In genomic region chr7:123642596-123642995, GRCm38 (mm10) we compare ENCODE assay signal across 28 mouse cellular contexts.
A peak's percentile ranks its signal among the peaks of the same experiment; 100 is the strongest.
DNase-seq lines count a peak whose midpoint lies in the region; ATAC-seq and TF ChIP-seq lines count a peak whose summit lies in the region.
"Had no signal": no experiment of that assay in that cellular context is flagged by ENCODE, and none has a peak within 500 bp of the region (broad histone marks: within the 10 kb centered on the region; RNA-seq: fewer than 3 reads in every experiment).

No protein-coding gene starts in this region.

- no peak overlapping the region for H3K4me2 ChIP-seq in midbrain, embryonic 14.5 days (ENCODE audit: low read length)
- H3K4me2 ChIP-seq: embryonic facial prominence, embryonic 13.5 days; forebrain, embryonic 13.5 days; liver, embryonic 12.5 days had no signal

- intact Hi-C loops in left cerebral cortex, postnatal 4 days (cut with DNase I), result no loop called here

- TF ChIP-seq POLR2A in kidney, adult 2 months (IDR thresholded peaks at IDR 0.05; ENCODE audit: low read depth, low read length), result no peak

- no peaks in the 10 kb centered on the region for H3K36me3 ChIP-seq in kidney, adult 2 months (ENCODE audit: control insufficient read depth, insufficient read depth, low read length)
- H3K36me3 ChIP-seq in midbrain, embryonic 14.5 days (ENCODE audit: control insufficient read depth, insufficient read depth, low read length), result no peaks in the 10 kb centered on the region
- H3K36me3 ChIP-seq in midbrain, embryonic 10.5 days, result no peaks in the 10 kb centered on the region
- H3K36me3 ChIP-seq: embryonic facial prominence, embryonic 13.5 days; heart, embryonic 10.5 days; liver, embryonic 12.5 days had no signal

- H3K27me3 ChIP-seq in kidney, adult 2 months (replicated peaks; ENCODE audit: control insufficient read depth, insufficient read depth, low read length), result no peaks in the 10 kb centered on the region
- no peaks in the 10 kb centered on the region for H3K27me3 ChIP-seq in midbrain, embryonic 14.5 days (ENCODE audit: control insufficient read depth, insufficient read depth, low read length)
- H3K27me3 ChIP-seq in midbrain, embryonic 10.5 days (ENCODE audit: low read depth, poor library complexity, severe bottlenecking), result no peaks in the 10 kb centered on the region
- H3K27me3 ChIP-seq: embryonic facial prominence, embryonic 13.5 days; forebrain, embryonic 13.5 days; liver, embryonic 12.5 days; Patski had no signal

- DNase-seq in embryo, embryonic 10.5 days (ENCODE audit: low spot score), result peak; percentile 16
- no peak for DNase-seq in embryo, embryonic 10 days (ENCODE audit: low spot score)
- DNase-seq in kidney, adult 2 months, result peak; percentile 28
- no peak for DNase-seq in kidney, postnatal 10 days
- peak; percentile 53 for DNase-seq in midbrain, embryonic 14.5 days
- no peak for DNase-seq in midbrain, embryonic 10.5 days (ENCODE audit: low spot score)
- DNase-seq in cerebellum, postnatal 14 days, result no peak
- no peak for DNase-seq in left cerebral cortex, postnatal 4 days
- DNase-seq: adrenal gland, adult 8-10 months; cerebellum, adult 18-20 months; cerebellum, postnatal 36 days; gastrocnemius, postnatal 10 days; heart, postnatal 4 days; kidney, adult 18-20 months; kidney, postnatal 14 days; lung, adult 18-20 months; lung, postnatal 10 days; right cerebral cortex, postnatal 14 days; thymus, adult 2 months; thymus, postnatal 4 days had no signal

- no peak for ATAC-seq in midbrain, embryonic 14.5 days (ENCODE audit: low FRiP score, low TSS enrichment)
- ATAC-seq: activated CD4-positive, CD25-positive, alpha-beta regulatory T cell, adult 4 months; forebrain, embryonic 13.5 days; liver, embryonic 12.5 days; Patski had no signal

- no peak overlapping the region for H3K27ac ChIP-seq in kidney, adult 2 months (ENCODE audit: insufficient read depth, low read depth, low read length)
- H3K27ac ChIP-seq in midbrain, embryonic 14.5 days (replicated peaks; ENCODE audit: low read depth, low read length), result no peak overlapping the region
- H3K27ac ChIP-seq in midbrain, embryonic 10.5 days (replicated peaks), result no peak overlapping the region
- H3K27ac ChIP-seq: embryonic facial prominence, embryonic 13.5 days; forebrain, embryonic 13.5 days; heart, embryonic 10.5 days; liver, embryonic 12.5 days; stomach, postnatal 0 days had no signal

- no peaks in the 10 kb centered on the region for H3K9me3 ChIP-seq in midbrain, embryonic 14.5 days (ENCODE audit: control insufficient read depth, low read length)
- no peaks in the 10 kb centered on the region for H3K9me3 ChIP-seq in midbrain, embryonic 10.5 days (replicated peaks)
- H3K9me3 ChIP-seq: embryonic facial prominence, embryonic 13.5 days; forebrain, embryonic 13.5 days; heart, embryonic 10.5 days; liver, embryonic 12.5 days had no signal

- WGBS in kidney, adult 2 months, result 37% methylated on average over 4 of the region's 4 CpGs
- 30% methylated on average over 4 of the region's 4 CpGs for WGBS in midbrain, embryonic 14.5 days
- 59% methylated on average over 4 of the region's 4 CpGs for WGBS in midbrain, embryonic 10.5 days

- no peak for TF ChIP-seq CTCF in kidney, adult 2 months (conservative IDR thresholded peaks at IDR 0.05; ENCODE audit: insufficient read depth, insufficient read length, low read depth, low read length)

- no peak overlapping the region for H3K4me3 ChIP-seq in kidney, adult 2 months (ENCODE audit: insufficient read depth, low read depth, low read length)
- H3K4me3 ChIP-seq in midbrain, embryonic 14.5 days (replicated peaks; ENCODE audit: low read depth, low read length), result no peak overlapping the region
- no peak overlapping the region for H3K4me3 ChIP-seq in midbrain, embryonic 10.5 days
- H3K4me3 ChIP-seq: embryonic facial prominence, embryonic 13.5 days; erythroblast, embryonic 14.5 days; forebrain, embryonic 13.5 days; heart, embryonic 10.5 days; liver, embryonic 12.5 days had no signal

- peaks cover 4% of the 10 kb centered on the region for H3K4me1 ChIP-seq in kidney, adult 2 months (ENCODE audit: control insufficient read depth, insufficient read depth, low read length)
- H3K4me1 ChIP-seq in midbrain, embryonic 14.5 days (ENCODE audit: control insufficient read depth, insufficient read depth, low read length), result no peaks in the 10 kb centered on the region
- H3K4me1 ChIP-seq in midbrain, embryonic 10.5 days, result peaks cover 5% of the 10 kb centered on the region; the same call in 1 of the 2 replicates
- H3K4me1 ChIP-seq: heart, embryonic 10.5 days; liver, embryonic 12.5 days had no signal

- H3K9ac ChIP-seq in midbrain, embryonic 14.5 days (replicated peaks; ENCODE audit: low read length), result no peak overlapping the region
- H3K9ac ChIP-seq: embryonic facial prominence, embryonic 13.5 days; forebrain, embryonic 13.5 days; liver, embryonic 12.5 days had no signal

Comparison
In these comparisons a context has a peak if more than half of its experiments do, and no peak if none do; other contexts are left out.
1. DNase-seq: peak in embryo, embryonic 10.5 days (single experiment), kidney, adult 2 months (single experiment) and midbrain, embryonic 14.5 days (single experiment); none in embryo, embryonic 10 days (single experiment), kidney, postnatal 10 days (single experiment), midbrain, embryonic 10.5 days (single experiment), cerebellum, postnatal 14 days (0 of 2) and left cerebral cortex, postnatal 4 days (single experiment).